In the genomic region with DNA sequence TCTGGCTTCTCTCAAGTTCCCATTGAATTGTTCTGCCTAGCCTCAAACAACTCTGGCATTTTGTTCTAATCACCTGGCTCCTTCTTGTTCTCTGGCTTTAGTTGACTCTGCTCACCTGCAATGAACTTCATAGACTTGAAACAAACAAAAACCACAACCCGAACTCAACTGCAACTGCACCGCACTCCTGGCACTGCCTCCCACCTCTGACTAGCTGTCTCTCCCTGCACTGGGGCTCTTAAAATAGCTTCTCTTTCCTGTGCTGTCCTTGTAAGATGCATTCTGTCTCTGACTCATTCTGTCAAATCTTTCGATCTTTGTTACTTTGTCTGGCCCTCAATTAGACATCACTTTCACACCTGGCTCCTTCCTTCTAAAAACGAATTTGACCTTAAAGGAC, we compare ENCODE assay signal across 7 mouse cellular contexts. TPM values are rescaled to one million over a fixed set of nuclear protein-coding genes. Genes with fewer than 3 reads are reported as not detected.
DNase-seq lines count a peak whose midpoint lies in the region; ATAC-seq and TF ChIP-seq lines count a peak whose summit lies in the region.

No protein-coding gene starts in this region.

- TF ChIP-seq CTCF in embryonic fibroblast, embryonic 13.5 days (IDR thresholded peaks at IDR 0.05; ENCODE audit: borderline replicate concordance, insufficient read depth, low read length): no peak
- TF ChIP-seq CTCF in stomach, postnatal 0 days (IDR thresholded peaks at IDR 0.05; ENCODE audit: low read depth): no peak

- no peak for ATAC-seq in megakaryocyte, adult 5-6 weeks (ENCODE audit: poor library complexity, severe bottlenecking)
- no peak for ATAC-seq in limb, embryonic 14.5 days (ENCODE audit: low FRiP score, low read depth)
- no peak for ATAC-seq in stomach, postnatal 0 days (ENCODE audit: low FRiP score, low TSS enrichment)

- H3K4me3 ChIP-seq in megakaryocyte, embryonic 14.5 days (replicated peaks): peak overlapping the region; percentile 94
- H3K4me3 ChIP-seq in embryonic fibroblast, embryonic 13.5 days (ENCODE audit: insufficient read depth, low read length): peak overlapping the region; percentile 61
- no peak overlapping the region for H3K4me3 ChIP-seq in limb, embryonic 14.5 days (replicated peaks; ENCODE audit: low read length)
- peak overlapping the region; percentile 62; the same call in 1 of the 2 replicates for H3K4me3 ChIP-seq in stomach, postnatal 0 days (ENCODE audit: low read depth, low read length)

- H3K36me3 ChIP-seq in megakaryocyte, embryonic 14.5 days (replicated peaks; ENCODE audit: low read length): peaks cover 19% of the 10 kb centered on the region
- no peaks in the 10 kb centered on the region for H3K36me3 ChIP-seq in limb, embryonic 14.5 days (ENCODE audit: control insufficient read depth, insufficient read depth, low read length)
- no peaks in the 10 kb centered on the region for H3K36me3 ChIP-seq in stomach, postnatal 0 days (ENCODE audit: control insufficient read depth, insufficient read depth, low read length)

- H3K4me1 ChIP-seq in megakaryocyte, embryonic 14.5 days: peaks cover 80% of the 10 kb centered on the region
- 0 out of 2 replicates have a peak, but pooled peaks cover 12% of the 10 kb centered on the region for H3K4me1 ChIP-seq in embryonic fibroblast, embryonic 13.5 days (ENCODE audit: control insufficient read depth, insufficient read depth, low read length)
- 0 out of 2 replicates have a peak, but pooled peaks cover 8% of the 10 kb centered on the region for H3K4me1 ChIP-seq in limb, embryonic 14.5 days (ENCODE audit: control insufficient read depth, insufficient read depth, low read length)
- peaks cover 5% of the 10 kb centered on the region; the same call in 1 of the 2 replicates for H3K4me1 ChIP-seq in stomach, postnatal 0 days (replicated peaks; ENCODE audit: control insufficient read depth, insufficient read depth)

- H3K27ac ChIP-seq in embryonic fibroblast, embryonic 13.5 days (ENCODE audit: insufficient read depth, low read length): peak overlapping the region; percentile 99
- no peak overlapping the region for H3K27ac ChIP-seq in limb, embryonic 14.5 days (replicated peaks; ENCODE audit: low read depth, low read length)
- peak overlapping the region; percentile 93 for H3K27ac ChIP-seq in stomach, postnatal 0 days (replicated peaks)

- H3K4me2 ChIP-seq in limb, embryonic 14.5 days (replicated peaks; ENCODE audit: low read depth, low read length, severe bottlenecking): peak overlapping the region; percentile 68
- peak overlapping the region; percentile 54 for H3K4me2 ChIP-seq in stomach, postnatal 0 days (replicated peaks; ENCODE audit: low read depth)

- no peaks in the 10 kb centered on the region for H3K27me3 ChIP-seq in megakaryocyte, embryonic 14.5 days (replicated peaks)
- no peaks in the 10 kb centered on the region for H3K27me3 ChIP-seq in limb, embryonic 14.5 days (ENCODE audit: control insufficient read depth, insufficient read depth, low read length)
- H3K27me3 ChIP-seq in stomach, postnatal 0 days (ENCODE audit: control insufficient read depth, insufficient read depth, low read length): no peaks in the 10 kb centered on the region

- no peak for DNase-seq in limb, embryonic 14.5 days (ENCODE audit: low spot score)
- DNase-seq in stomach, postnatal 0 days (ENCODE audit: low spot score): no peak
- DNase-seq in cerebellum, adult 8-10 months: no peak
- DNase-seq in adrenal gland, adult 18-20 months (ENCODE audit: low spot score in 2 of 2): no peak

- no peak overlapping the region for H3K9ac ChIP-seq in limb, embryonic 14.5 days (ENCODE audit: low read depth, low read length, severe bottlenecking)
- no peak overlapping the region; the same call in 1 of the 2 replicates for H3K9ac ChIP-seq in stomach, postnatal 0 days (ENCODE audit: low read length)

- no peaks in the 10 kb centered on the region for H3K9me3 ChIP-seq in megakaryocyte, embryonic 14.5 days
- H3K9me3 ChIP-seq in limb, embryonic 14.5 days (ENCODE audit: control insufficient read depth, low read length): no peaks in the 10 kb centered on the region
- H3K9me3 ChIP-seq in stomach, postnatal 0 days (ENCODE audit: control insufficient read depth, low read length): no peaks in the 10 kb centered on the region

- TF ChIP-seq EP300 in stomach, postnatal 0 days (optimal IDR thresholded peaks at IDR 0.05): no peak

- 87% methylated on average over 4 of the region's 4 CpGs for WGBS in limb, embryonic 14.5 days
- 70% methylated on average over 4 of the region's 4 CpGs for WGBS in stomach, postnatal 0 days

- peak; percentile 27; the same call in 1 of the 2 replicates for TF ChIP-seq POLR2A in embryonic fibroblast, embryonic 13.5 days (IDR thresholded peaks at IDR 0.05; ENCODE audit: low read depth, low read length)
- TF ChIP-seq POLR2A in limb, embryonic 14.5 days (IDR thresholded peaks at IDR 0.05; ENCODE audit: borderline replicate concordance, extremely low read depth, insufficient read depth, insufficient read length): no peak

RNA-seq across cellular contexts. Expression of a gene that starts 0.8 kb away (rescaled TPM):
- 6.1 and 9.6 TPM in 2 replicates for polyA plus RNA-seq in megakaryocyte, embryonic 14.5 days (2012; ENCODE audit: insufficient read depth, low replicate concordance)
- total RNA-seq in megakaryocyte, adult 5-6 weeks (2015): 16.6 and 22.8 TPM in 2 replicates
- 20.2 and 25.6 TPM in 2 replicates for total RNA-seq in megakaryocyte, adult 5-6 weeks (2017)
- 40.7 and 51.5 TPM in 2 replicates for polyA plus RNA-seq in embryonic fibroblast, embryonic 13.5 days (2011; ENCODE audit: insufficient read length, low read depth, missing spikeins)
- 18.2 and 19.2 TPM in 2 replicates for polyA plus RNA-seq in limb, embryonic 14.5 days (2012; rRNA removed)
- polyA plus RNA-seq in limb, embryonic 14.5 days (2014; fragmentation: Nextera tagmentation; extraction: Ambion mirVana): 26.4 and 30.1 TPM in 2 replicates
- 26.3 and 29.5 TPM in 2 replicates for polyA plus RNA-seq in stomach, postnatal 0 days (2015; fragmentation: Nextera tagmentation; extraction: Ambion mirVana)
- 10 to 100 TPM; 27.2 to 37.8 TPM for total RNA-seq in adrenal gland, adult 18-20 months (2021)

RNA-seq across cellular contexts. Expression of a gene that starts 21.1 kb away (rescaled TPM):
- 4.1 and 5.5 TPM in 2 replicates for polyA plus RNA-seq in megakaryocyte, embryonic 14.5 days (2012; ENCODE audit: insufficient read depth, low replicate concordance)
- 5.5 and 5.8 TPM in 2 replicates for total RNA-seq in megakaryocyte, adult 5-6 weeks (2015)
- total RNA-seq in megakaryocyte, adult 5-6 weeks (2017): 5.6 and 5.7 TPM in 2 replicates
- polyA plus RNA-seq in embryonic fibroblast, embryonic 13.5 days (2011; ENCODE audit: insufficient read length, low read depth, missing spikeins): 14.0 and 14.4 TPM in 2 replicates
- 12.5 and 12.9 TPM in 2 replicates for polyA plus RNA-seq in limb, embryonic 14.5 days (2012; rRNA removed)
- 17.1 and 20.1 TPM in 2 replicates for polyA plus RNA-seq in limb, embryonic 14.5 days (2014; fragmentation: Nextera tagmentation; extraction: Ambion mirVana)
- 13.1 and 13.7 TPM in 2 replicates for polyA plus RNA-seq in stomach, postnatal 0 days (2015; fragmentation: Nextera tagmentation; extraction: Ambion mirVana)
- total RNA-seq in adrenal gland, adult 18-20 months (2021): 10 to 100 TPM; 10.6 to 14.4 TPM

RNA-seq across cellular contexts. Expression of a gene that starts 21.6 kb away (rescaled TPM):
- 2.8 and 2.9 TPM in 2 replicates for polyA plus RNA-seq in megakaryocyte, embryonic 14.5 days (2012; ENCODE audit: insufficient read depth, low replicate concordance)
- total RNA-seq in megakaryocyte, adult 5-6 weeks (2015): 56.7 and 65.8 TPM in 2 replicates
- total RNA-seq in megakaryocyte, adult 5-6 weeks (2017): 46.7 and 47.7 TPM in 2 replicates
- 97.1 and 120 TPM in 2 replicates for polyA plus RNA-seq in embryonic fibroblast, embryonic 13.5 days (2011; ENCODE audit: insufficient read length, low read depth, missing spikeins)
- 141 and 150 TPM in 2 replicates for polyA plus RNA-seq in limb, embryonic 14.5 days (2012; rRNA removed)
- polyA plus RNA-seq in limb, embryonic 14.5 days (2014; fragmentation: Nextera tagmentation; extraction: Ambion mirVana): 30.5 and 31.8 TPM in 2 replicates
- polyA plus RNA-seq in stomach, postnatal 0 days (2015; fragmentation: Nextera tagmentation; extraction: Ambion mirVana): 6.7 and 8.7 TPM in 2 replicates
- total RNA-seq in adrenal gland, adult 18-20 months (2021): 10 to 100 TPM; 34.8 to 41.7 TPM

RNA-seq across cellular contexts. Expression of a gene that starts 47.8 kb away (rescaled TPM):
- polyA plus RNA-seq in megakaryocyte, embryonic 14.5 days (2012; ENCODE audit: insufficient read depth, low replicate concordance): 33.5 and 38.0 TPM in 2 replicates
- 88.2 and 97.4 TPM in 2 replicates for total RNA-seq in megakaryocyte, adult 5-6 weeks (2015)
- 49.3 and 53.4 TPM in 2 replicates for total RNA-seq in megakaryocyte, adult 5-6 weeks (2017)
- 63.3 and 64.7 TPM in 2 replicates for polyA plus RNA-seq in embryonic fibroblast, embryonic 13.5 days (2011; ENCODE audit: insufficient read length, low read depth, missing spikeins)
- 19.9 and 20.3 TPM in 2 replicates for polyA plus RNA-seq in limb, embryonic 14.5 days (2012; rRNA removed)
- polyA plus RNA-seq in limb, embryonic 14.5 days (2014; fragmentation: Nextera tagmentation; extraction: Ambion mirVana): 8.0 and 13.6 TPM in 2 replicates
- 8.0 and 17.0 TPM in 2 replicates for polyA plus RNA-seq in stomach, postnatal 0 days (2015; fragmentation: Nextera tagmentation; extraction: Ambion mirVana)
- 10 to 100 TPM; 54.8 to 61.1 TPM for total RNA-seq in adrenal gland, adult 18-20 months (2021)
